Mouse (Mus musculus) neural tube, embryonic 13.5 days (tissue): Measurements from ENCODE around the gene Mfsd2a. TPM values are rescaled to one million over a fixed set of nuclear protein-coding genes. Genes with fewer than 3 reads are reported as not detected.

ENCODE experiments used
- polyA plus RNA-seq: library from polyadenylated mRNA; unstranded; fragments of >200 nt; fragmentation: Nextera tagmentation; extraction: Ambion mirVana; gene quantifications from 2 replicates; pipeline ENCODE4 v1.2.1, GENCODE M21; 2015

The Mfsd2a gene
- polyA plus RNA-seq, 1 experiment from 2014 or later, result 30.3 TPM

Other genes starting within 250 kb of the Mfsd2a start
- 84.0 and 87.9 TPM in 2 replicates for gene Ppt1, start 124.9 kb downstream of the Mfsd2a start, polyA plus RNA-seq
- 69.2 and 75.5 TPM in 2 replicates for gene Cap1, start 75.1 kb downstream of the Mfsd2a start, polyA plus RNA-seq
- gene Mycl, start 34.5 kb upstream of the Mfsd2a start, polyA plus RNA-seq, result 59.6 and 61.3 TPM in 2 replicates
- gene Trit1, start 55.4 kb upstream of the Mfsd2a start, polyA plus RNA-seq, result 23.0 and 27.2 TPM in 2 replicates
- 0.14 and 0.18 TPM in 2 replicates for gene Bmp8b, start 144.0 kb upstream of the Mfsd2a start, polyA plus RNA-seq
- gene Oxct2b, start 155.1 kb upstream of the Mfsd2a start, polyA plus RNA-seq, result 0.45 TPM in 1 of 2 replicates, not detected in the other
- 61.8 and 62.7 TPM in 2 replicates for gene Ppie, start 178.8 kb upstream of the Mfsd2a start, polyA plus RNA-seq
- gene Hpcal4, start 222.0 kb upstream of the Mfsd2a start, polyA plus RNA-seq, result 10.4 and 11.2 TPM in 2 replicates
- gene Nt5c1a, start 240.3 kb upstream of the Mfsd2a start, polyA plus RNA-seq, result not detected in 2 replicates